Mouse (Mus musculus): ENCODE results near the gene Med27.

Gene Med27

GRCm38 (mm10) chr2:29437861-29438529, 91.4 kb downstream of the Med27 start:
- no peak for DNase-seq (ENCODE audit: low spot score)

GRCm38 (mm10) chr2:29438530-29438862, 91.9 kb downstream of the Med27 start:
- DNase-seq (ENCODE audit: low spot score) = no peak

GRCm38 (mm10) chr2:29438986-29439385, 92.4 kb downstream of the Med27 start:
- no peak for DNase-seq (ENCODE audit: low spot score)

GRCm38 (mm10) chr2:29439396-29439795, 92.8 kb downstream of the Med27 start:
- DNase-seq (ENCODE audit: low spot score) = no peak

- DNase-seq (ENCODE audit: low spot score) = no peak
Observed at GRCm38 (mm10) chr2:29439857-29440502, 93.4 kb downstream of the Med27 start.

- no peak for DNase-seq (ENCODE audit: low spot score)
Observed at GRCm38 (mm10) chr2:29442275-29442674, 95.7 kb downstream of the Med27 start.

- no peak for DNase-seq (ENCODE audit: low spot score)
Observed at GRCm38 (mm10) chr2:29443626-29444217, 97.1 kb downstream of the Med27 start.

- no peak for DNase-seq (ENCODE audit: low spot score)
Observed at GRCm38 (mm10) chr2:29448476-29449002, 101.9 kb downstream of the Med27 start.

GRCm38 (mm10) chr2:29451368-29451999, 104.9 kb downstream of the Med27 start:
- peak; percentile 17 for DNase-seq (ENCODE audit: low spot score)

- DNase-seq (ENCODE audit: low spot score) = no peak
Observed at GRCm38 (mm10) chr2:29453376-29453775, 106.8 kb downstream of the Med27 start.

- no peak for DNase-seq (ENCODE audit: low spot score)
Observed at GRCm38 (mm10) chr2:29456631-29457320, 110.2 kb downstream of the Med27 start.

GRCm38 (mm10) chr2:29457677-29458076, 111.1 kb downstream of the Med27 start:
- DNase-seq (ENCODE audit: low spot score) = no peak

- DNase-seq (ENCODE audit: low spot score) = no peak
Observed at GRCm38 (mm10) chr2:29458346-29458950, 111.8 kb downstream of the Med27 start.

- DNase-seq (ENCODE audit: low spot score) = no peak
Observed at GRCm38 (mm10) chr2:29459648-29460047, 113.0 kb downstream of the Med27 start.

- DNase-seq (ENCODE audit: low spot score) = no peak
Observed at GRCm38 (mm10) chr2:29461841-29462240, 115.2 kb downstream of the Med27 start.

- DNase-seq (ENCODE audit: low spot score) = no peak
Observed at GRCm38 (mm10) chr2:29463039-29463585, 116.5 kb downstream of the Med27 start.

GRCm38 (mm10) chr2:29464851-29465648, 118.4 kb downstream of the Med27 start:
- no peak for DNase-seq (ENCODE audit: low spot score)

- no peak for DNase-seq (ENCODE audit: low spot score)
Observed at GRCm38 (mm10) chr2:29465649-29466137, 119.1 kb downstream of the Med27 start.

GRCm38 (mm10) chr2:29466396-29466795, 119.8 kb downstream of the Med27 start:
- DNase-seq (ENCODE audit: low spot score) = no peak

GRCm38 (mm10) chr2:29468517-29468936, 121.9 kb downstream of the Med27 start:
- DNase-seq (ENCODE audit: low spot score) = no peak
